Mouse (Mus musculus) kidney, adult 2 months (tissue): ENCODE measurements at regions not wholly inside any gene's neighbourhood (a gene's known extent, or its start where the extent isn't known, plus 50 kb on each side); places are given as distances from the start of the nearest gene placed in this dataset.

Source experiments
- CTCF ChIP-seq: fragments of 200-500 bp; conservative IDR thresholded peaks from 2 replicates; pipeline ENCODE4 v1.5.1; 2011; ENCODE audit warnings: low read depth, mild to moderate bottlenecking, control low read depth, low read length, moderate library complexity, mixed read lengths; ENCODE audit not compliant: insufficient read depth, insufficient read length
- POLR2A ChIP-seq: fragments of 200-500 bp; IDR thresholded peaks from one replicate; pipeline ENCODE4 v1.6.1; 2011; ENCODE audit warnings: low read depth, low read length, control low read depth

- no peak for TF ChIP-seq CTCF
- no peak for TF ChIP-seq POLR2A
Observed at GRCm38 (mm10) chr14:87901784-87902183, 485.3 kb downstream of the Tdrd3 start.
